Mouse (Mus musculus) bone marrow, adult 2 months (tissue): ENCODE measurements at regions not wholly inside any gene's neighbourhood (a gene's known extent, or its start where the extent isn't known, plus 50 kb on each side); places are given as distances from the start of the nearest gene placed in this dataset.

Experiments used
- CTCF ChIP-seq: fragments of 200-500 bp; IDR thresholded peaks from 2 replicates; pipeline ENCODE4 v1.5.1; 2011; ENCODE audit warnings: low read length, control low read depth; ENCODE audit not compliant: control insufficient read depth, insufficient read depth
- POLR2A ChIP-seq: fragments of 200-500 bp; IDR thresholded peaks from 2 replicates; pipeline ENCODE4 v1.6.1; 2011; ENCODE audit warnings: low read depth, mild to moderate bottlenecking, control low read depth, low read length, borderline replicate concordance; ENCODE audit not compliant: control insufficient read depth

GRCm38 (mm10) chr10:25082930-25083329 lies 155.6 kb upstream of the Arg1 start:
- TF ChIP-seq CTCF (no peak), POLR2A (no peak)
